Comparison of ENCODE assay signal across 13 mouse cellular contexts in the genomic region with DNA sequence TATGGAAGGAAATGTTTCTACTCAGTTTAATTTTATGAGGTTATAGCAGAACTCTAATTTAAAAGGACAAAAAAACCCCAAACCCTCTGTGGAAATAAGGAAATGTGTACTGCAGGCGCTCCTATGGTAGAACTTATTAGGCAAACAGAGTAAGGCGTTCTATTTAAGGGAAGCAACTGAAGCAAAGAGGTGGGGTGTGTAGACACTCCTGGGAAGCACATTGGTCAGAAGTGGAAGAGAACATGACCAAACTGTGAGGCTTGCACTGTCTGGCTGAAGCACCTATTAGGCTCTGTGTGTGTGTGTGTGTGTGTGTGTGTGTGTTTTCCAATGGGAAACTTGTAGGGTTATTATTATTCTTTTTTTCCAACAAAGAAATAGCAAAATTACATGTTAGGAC. TPM values are rescaled to one million over a fixed set of nuclear protein-coding genes. Genes with fewer than 3 reads are reported as not detected.
DNase-seq lines count a peak whose midpoint lies in the region; ATAC-seq lines count a peak whose summit lies in the region.
"Had no signal": no experiment of that assay in that cellular context is flagged by ENCODE, and none has a peak within 500 bp of the region (broad histone marks: within the 10 kb centered on the region; RNA-seq: fewer than 3 reads in every experiment).

No protein-coding gene starts in this region.

- ATAC-seq in hindbrain, embryonic 12.5 days (ENCODE audit: low FRiP score): no peak
- no peak for ATAC-seq in hindbrain, embryonic 11.5 days (ENCODE audit: low FRiP score)
- ATAC-seq in embryonic facial prominence, embryonic 14.5 days (ENCODE audit: low read depth): no peak
- no peak for ATAC-seq in liver, embryonic 16.5 days (ENCODE audit: low read depth)

- H3K9me3 ChIP-seq in hindbrain, embryonic 12.5 days (replicated peaks): no peaks in the 10 kb centered on the region
- no peaks in the 10 kb centered on the region for H3K9me3 ChIP-seq in hindbrain, embryonic 11.5 days (ENCODE audit: control insufficient read depth, low read length)
- no peaks in the 10 kb centered on the region for H3K9me3 ChIP-seq in embryonic facial prominence, embryonic 14.5 days (ENCODE audit: control insufficient read depth, low read length)
- no peaks in the 10 kb centered on the region for H3K9me3 ChIP-seq in liver, embryonic 16.5 days (replicated peaks; ENCODE audit: control insufficient read depth, low read length)
- H3K9me3 ChIP-seq: lung, embryonic 15.5 days had no signal

- H3K27me3 ChIP-seq in hindbrain, embryonic 12.5 days: no peaks in the 10 kb centered on the region
- H3K27me3 ChIP-seq in hindbrain, embryonic 11.5 days (ENCODE audit: control insufficient read depth, insufficient read depth, low read length): no peaks in the 10 kb centered on the region
- H3K27me3 ChIP-seq in embryonic facial prominence, embryonic 14.5 days (replicated peaks; ENCODE audit: control insufficient read depth, insufficient read depth, low read length): no peaks in the 10 kb centered on the region
- no peaks in the 10 kb centered on the region for H3K27me3 ChIP-seq in liver, embryonic 16.5 days (ENCODE audit: control insufficient read depth, insufficient read depth, low read depth, low read length)
- H3K27me3 ChIP-seq: lung, embryonic 15.5 days had no signal

- 90% methylated on average over 2 of the region's 2 CpGs for WGBS in hindbrain, embryonic 12.5 days
- WGBS in hindbrain, embryonic 11.5 days: 91% methylated on average over 2 of the region's 2 CpGs
- WGBS in embryonic facial prominence, embryonic 14.5 days: 82% methylated on average over 2 of the region's 2 CpGs
- 61% methylated on average over 2 of the region's 2 CpGs for WGBS in liver, embryonic 16.5 days (ENCODE audit: insufficient replicate concordance)

- DNase-seq in hindbrain, embryonic 11.5 days (ENCODE audit: low spot score): no peak
- DNase-seq in A20 (ENCODE audit: low read depth, low spot score): peak; percentile 28
- DNase-seq in embryonic facial prominence, embryonic 14.5 days (ENCODE audit: low spot score): no peak
- DNase-seq in frontal cortex, adult 2 months (ENCODE audit: extremely low spot score in 1 of 2, low spot score in 1 of 2): no peak
- DNase-seq in kidney, adult 9 months: no peak
- DNase-seq: cerebellum, adult 8-10 months; embryo, embryonic 11 days; kidney, postnatal 14 days had no signal

- H3K4me2 ChIP-seq in hindbrain, embryonic 12.5 days (replicated peaks): peak overlapping the region; percentile 62; the same call in 1 of the 2 replicates
- no peak overlapping the region for H3K4me2 ChIP-seq in hindbrain, embryonic 11.5 days (replicated peaks; ENCODE audit: low read depth, low read length)
- H3K4me2 ChIP-seq in embryonic facial prominence, embryonic 14.5 days (ENCODE audit: low read depth, low read length): peak overlapping the region; percentile 78
- H3K4me2 ChIP-seq in liver, embryonic 16.5 days (ENCODE audit: low read depth, low read length): peak overlapping the region; percentile 78
- H3K4me2 ChIP-seq: midbrain, embryonic 11.5 days had no signal

- H3K27ac ChIP-seq in hindbrain, embryonic 12.5 days: no peak overlapping the region
- no peak overlapping the region for H3K27ac ChIP-seq in hindbrain, embryonic 11.5 days (ENCODE audit: low read depth, low read length)
- H3K27ac ChIP-seq in embryonic facial prominence, embryonic 14.5 days (replicated peaks; ENCODE audit: low read depth, low read length): no peak overlapping the region
- peak overlapping the region; percentile 66 for H3K27ac ChIP-seq in liver, embryonic 16.5 days (ENCODE audit: low read length)
- H3K27ac ChIP-seq: lung, embryonic 15.5 days had no signal

- H3K4me3 ChIP-seq in hindbrain, embryonic 12.5 days: no peak overlapping the region
- H3K4me3 ChIP-seq in hindbrain, embryonic 11.5 days (ENCODE audit: low read depth, low read length): no peak overlapping the region
- H3K4me3 ChIP-seq in embryonic facial prominence, embryonic 14.5 days (ENCODE audit: low read depth, low read length): no peak overlapping the region
- no peak overlapping the region; the same call in 1 of the 2 replicates for H3K4me3 ChIP-seq in liver, embryonic 16.5 days (ENCODE audit: low read depth, low read length)
- H3K4me3 ChIP-seq: lung, embryonic 15.5 days had no signal

- H3K36me3 ChIP-seq in hindbrain, embryonic 12.5 days: 0 out of 2 replicates have a peak, but pooled peaks cover 5% of the 10 kb centered on the region
- H3K36me3 ChIP-seq in hindbrain, embryonic 11.5 days (ENCODE audit: control insufficient read depth, insufficient read depth, low read length): no peaks in the 10 kb centered on the region
- no peaks in the 10 kb centered on the region for H3K36me3 ChIP-seq in embryonic facial prominence, embryonic 14.5 days (ENCODE audit: control insufficient read depth, insufficient read depth, low read length)
- H3K36me3 ChIP-seq in liver, embryonic 16.5 days (ENCODE audit: control insufficient read depth, insufficient read depth): no peaks in the 10 kb centered on the region
- H3K36me3 ChIP-seq: lung, embryonic 15.5 days had no signal

- no peak overlapping the region for H3K9ac ChIP-seq in hindbrain, embryonic 12.5 days
- H3K9ac ChIP-seq in hindbrain, embryonic 11.5 days (ENCODE audit: low read depth, low read length): no peak overlapping the region
- H3K9ac ChIP-seq in embryonic facial prominence, embryonic 14.5 days (ENCODE audit: low read depth, low read length): no peak overlapping the region
- no peak overlapping the region for H3K9ac ChIP-seq in liver, embryonic 16.5 days (ENCODE audit: low read depth, low read length)
- H3K9ac ChIP-seq: lung, embryonic 15.5 days had no signal

- H3K4me1 ChIP-seq in hindbrain, embryonic 12.5 days: peaks cover 27% of the 10 kb centered on the region
- H3K4me1 ChIP-seq in hindbrain, embryonic 11.5 days (replicated peaks; ENCODE audit: control insufficient read depth, insufficient read depth, low read length): 0 out of 2 replicates have a peak, but pooled peaks cover 5% of the 10 kb centered on the region
- peaks cover 26% of the 10 kb centered on the region for H3K4me1 ChIP-seq in embryonic facial prominence, embryonic 14.5 days (ENCODE audit: control insufficient read depth, insufficient read depth, low read length)
- peaks cover 39% of the 10 kb centered on the region for H3K4me1 ChIP-seq in liver, embryonic 16.5 days (ENCODE audit: control insufficient read depth, low read depth, low read length)

RNA-seq across cellular contexts. Expression of gene Gpsm2, which starts 2.8 kb away (rescaled TPM):
- 66.5 and 68.0 TPM in 2 replicates for polyA plus RNA-seq in hindbrain, embryonic 12.5 days (2016; fragmentation: Nextera tagmentation; extraction: Ambion mirVana)
- polyA plus RNA-seq in hindbrain, embryonic 11.5 days (2014; fragmentation: Nextera tagmentation; extraction: Ambion mirVana): 95.3 and 104 TPM in 2 replicates
- 69.5 and 85.1 TPM in 2 replicates for polyA plus RNA-seq in embryonic facial prominence, embryonic 14.5 days (2014; fragmentation: Nextera tagmentation; extraction: Ambion mirVana)
- 42.2 and 44.3 TPM in 2 replicates for polyA plus RNA-seq in liver, embryonic 16.5 days (2015; fragmentation: Nextera tagmentation; extraction: Ambion mirVana)
- polyA plus RNA-seq in frontal cortex, adult 2 months (2012; rRNA removed): 12.7 and 13.7 TPM in 2 replicates

RNA-seq across cellular contexts. Expression of gene Aknad1, which starts 20.1 kb away (rescaled TPM):
- polyA plus RNA-seq in hindbrain, embryonic 12.5 days (2016; fragmentation: Nextera tagmentation; extraction: Ambion mirVana): 0.25 and 0.40 TPM in 2 replicates
- polyA plus RNA-seq in hindbrain, embryonic 11.5 days (2014; fragmentation: Nextera tagmentation; extraction: Ambion mirVana): 0.11 TPM in 1 of 2 replicates, not detected in the other
- polyA plus RNA-seq in embryonic facial prominence, embryonic 14.5 days (2014; fragmentation: Nextera tagmentation; extraction: Ambion mirVana): 0.92 and 1.5 TPM in 2 replicates
- 0.51 and 0.75 TPM in 2 replicates for polyA plus RNA-seq in liver, embryonic 16.5 days (2015; fragmentation: Nextera tagmentation; extraction: Ambion mirVana)
- 0.02 and 0.04 TPM in 2 replicates for polyA plus RNA-seq in frontal cortex, adult 2 months (2012; rRNA removed)
- polyA plus RNA-seq: heart, postnatal 0 days; midbrain, embryonic 11.5 days had no signal
